Mouse (Mus musculus): ENCODE results near the gene Arid5a. TPM values are rescaled to one million over a fixed set of nuclear protein-coding genes. Genes with fewer than 3 reads are reported as not detected.

The Arid5a gene
- polyA plus RNA-seq, 1 experiment = 2.4 TPM

GRCm38 (mm10) chr1:36303381-36304320, 3.9 kb upstream of the Arid5a start:
- H3K4me3 ChIP-seq (ENCODE audit: control insufficient read depth, low read depth, low read length) = peak overlapping the region; percentile 36
- H3K27ac ChIP-seq (ENCODE audit: control insufficient read depth, insufficient read depth, low read depth, low read length) = no peak overlapping the region
- H3K4me1 ChIP-seq (ENCODE audit: control insufficient read depth, insufficient read depth, low read length) = peaks cover 13% of the 10 kb centered on the region
- TF ChIP-seq POLR2A (IDR thresholded peaks at IDR 0.05; ENCODE audit: control insufficient read depth, low read depth, low read length) = no peak
- no peak for TF ChIP-seq CTCF (IDR thresholded peaks at IDR 0.05; ENCODE audit: control insufficient read depth, insufficient read depth, insufficient replicate concordance, low read depth, low read length)
- H3K36me3 ChIP-seq (ENCODE audit: control insufficient read depth, insufficient read depth, low read length) = no peaks in the 10 kb centered on the region
- H3K27me3 ChIP-seq (ENCODE audit: control insufficient read depth, insufficient read depth, low read length) = no peaks in the 10 kb centered on the region

DNA sequence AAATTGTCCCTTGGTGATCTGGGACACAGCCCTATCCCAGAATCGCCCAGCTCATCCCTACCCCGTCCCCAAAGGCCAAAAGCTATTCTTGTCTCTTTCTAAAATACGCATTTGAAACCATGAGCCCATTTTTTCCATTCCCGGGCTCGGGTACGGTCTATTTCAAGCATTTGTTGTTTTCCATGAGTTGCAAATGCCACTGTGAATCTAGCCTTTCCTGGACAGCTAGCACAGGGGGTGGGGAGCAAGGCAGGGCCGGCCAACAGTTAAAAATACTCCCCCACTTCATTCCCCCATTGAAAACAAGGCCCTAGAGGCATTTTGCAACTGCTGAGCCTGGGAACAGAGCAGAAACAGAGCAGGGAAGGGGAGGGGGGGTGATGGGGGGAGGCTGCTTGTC, 2.8 kb upstream of the Arid5a start:
- TF ChIP-seq CTCF (IDR thresholded peaks at IDR 0.05; ENCODE audit: control insufficient read depth, insufficient read depth, insufficient replicate concordance, low read depth, low read length) = no peak
- no peak for TF ChIP-seq POLR2A (IDR thresholded peaks at IDR 0.05; ENCODE audit: control insufficient read depth, low read depth, low read length)
- Histone ChIP-seq H3K27ac (ENCODE audit: control insufficient read depth, insufficient read depth, low read depth, low read length) (no peak overlapping the region), H3K36me3 (ENCODE audit: control insufficient read depth, insufficient read depth, low read length) (no peaks in the 10 kb centered on the region), H3K4me1 (ENCODE audit: control insufficient read depth, insufficient read depth, low read length) (peaks cover 13% of the 10 kb centered on the region), H3K27me3 (ENCODE audit: control insufficient read depth, insufficient read depth, low read length) (no peaks in the 10 kb centered on the region), H3K4me3 (ENCODE audit: control insufficient read depth, low read depth, low read length) (no peak overlapping the region)

DNA sequence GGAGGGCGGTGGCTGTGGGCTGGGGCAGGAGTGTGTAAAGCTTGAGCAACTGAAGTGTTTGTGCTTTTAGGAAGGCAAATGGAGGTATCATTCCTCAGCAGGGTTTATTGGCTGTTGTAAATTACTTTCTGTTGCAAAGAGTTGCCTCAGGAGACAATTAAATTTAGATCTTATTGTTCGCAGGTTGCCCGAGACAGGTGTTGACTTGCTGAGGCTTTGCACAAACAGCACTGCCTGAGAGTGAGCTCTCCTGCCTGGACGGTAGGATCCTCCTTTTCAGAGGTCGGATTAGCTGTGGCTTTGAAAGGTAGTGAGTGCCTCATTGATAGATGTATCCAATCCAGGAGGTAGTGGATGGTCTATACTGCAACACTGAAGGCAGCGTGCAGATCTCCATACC, 1.4 kb upstream of the Arid5a start:
- TF ChIP-seq CTCF (IDR thresholded peaks at IDR 0.05; ENCODE audit: control insufficient read depth, insufficient read depth, insufficient replicate concordance, low read depth, low read length) (no peak), POLR2A (IDR thresholded peaks at IDR 0.05; ENCODE audit: control insufficient read depth, low read depth, low read length) (no peak)
- H3K4me3 ChIP-seq (ENCODE audit: control insufficient read depth, low read depth, low read length) = no peak overlapping the region
- peaks cover 13% of the 10 kb centered on the region for H3K4me1 ChIP-seq (ENCODE audit: control insufficient read depth, insufficient read depth, low read length)
- no peak overlapping the region for H3K27ac ChIP-seq (ENCODE audit: control insufficient read depth, insufficient read depth, low read depth, low read length)
- H3K36me3 ChIP-seq (ENCODE audit: control insufficient read depth, insufficient read depth, low read length) = no peaks in the 10 kb centered on the region
- H3K27me3 ChIP-seq (ENCODE audit: control insufficient read depth, insufficient read depth, low read length) = no peaks in the 10 kb centered on the region

DNA sequence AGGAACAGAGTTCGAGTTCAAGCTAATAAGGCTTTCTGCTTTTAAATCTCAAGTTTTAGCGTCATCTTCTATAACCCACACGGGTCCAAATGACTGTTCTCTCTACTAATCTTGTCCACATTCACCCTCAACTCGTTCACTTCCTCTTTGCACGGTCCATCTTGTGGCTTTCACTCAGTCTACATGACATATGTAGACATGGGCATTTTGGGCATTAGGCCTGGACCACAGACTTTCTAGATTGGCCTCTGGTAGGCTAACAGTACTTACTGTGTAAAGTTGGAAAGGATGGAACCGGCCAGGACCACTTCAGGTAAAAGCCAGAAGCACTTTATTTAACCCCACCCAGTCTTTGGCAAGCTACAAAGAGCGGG, 425 bp upstream of the Arid5a start:
- Histone ChIP-seq H3K4me3 (ENCODE audit: control insufficient read depth, low read depth, low read length) (no peak overlapping the region), H3K36me3 (ENCODE audit: control insufficient read depth, insufficient read depth, low read length) (no peaks in the 10 kb centered on the region), H3K27ac (ENCODE audit: control insufficient read depth, insufficient read depth, low read depth, low read length) (no peak overlapping the region), H3K4me1 (ENCODE audit: control insufficient read depth, insufficient read depth, low read length) (peaks cover 13% of the 10 kb centered on the region), H3K27me3 (ENCODE audit: control insufficient read depth, insufficient read depth, low read length) (no peaks in the 10 kb centered on the region)
- TF ChIP-seq CTCF (IDR thresholded peaks at IDR 0.05; ENCODE audit: control insufficient read depth, insufficient read depth, insufficient replicate concordance, low read depth, low read length) (no peak), POLR2A (IDR thresholded peaks at IDR 0.05; ENCODE audit: control insufficient read depth, low read depth, low read length) (no peak)

- H3K27me3 ChIP-seq (ENCODE audit: control insufficient read depth, insufficient read depth, low read length) = no peaks in the 10 kb centered on the region
- peaks cover 11% of the 10 kb centered on the region for H3K4me1 ChIP-seq (ENCODE audit: control insufficient read depth, insufficient read depth, low read length)
- no peak overlapping the region for H3K27ac ChIP-seq (ENCODE audit: control insufficient read depth, insufficient read depth, low read depth, low read length)
- H3K4me3 ChIP-seq (ENCODE audit: control insufficient read depth, low read depth, low read length) = peak overlapping the region; percentile 89
- no peaks in the 10 kb centered on the region for H3K36me3 ChIP-seq (ENCODE audit: control insufficient read depth, insufficient read depth, low read length)
- TF ChIP-seq POLR2A (IDR thresholded peaks at IDR 0.05; ENCODE audit: control insufficient read depth, low read depth, low read length) (no peak), CTCF (IDR thresholded peaks at IDR 0.05; ENCODE audit: control insufficient read depth, insufficient read depth, insufficient replicate concordance, low read depth, low read length) (no peak)
Measured at GRCm38 (mm10) chr1:36308451-36308901, 943 bp downstream of the Arid5a start.

DNA sequence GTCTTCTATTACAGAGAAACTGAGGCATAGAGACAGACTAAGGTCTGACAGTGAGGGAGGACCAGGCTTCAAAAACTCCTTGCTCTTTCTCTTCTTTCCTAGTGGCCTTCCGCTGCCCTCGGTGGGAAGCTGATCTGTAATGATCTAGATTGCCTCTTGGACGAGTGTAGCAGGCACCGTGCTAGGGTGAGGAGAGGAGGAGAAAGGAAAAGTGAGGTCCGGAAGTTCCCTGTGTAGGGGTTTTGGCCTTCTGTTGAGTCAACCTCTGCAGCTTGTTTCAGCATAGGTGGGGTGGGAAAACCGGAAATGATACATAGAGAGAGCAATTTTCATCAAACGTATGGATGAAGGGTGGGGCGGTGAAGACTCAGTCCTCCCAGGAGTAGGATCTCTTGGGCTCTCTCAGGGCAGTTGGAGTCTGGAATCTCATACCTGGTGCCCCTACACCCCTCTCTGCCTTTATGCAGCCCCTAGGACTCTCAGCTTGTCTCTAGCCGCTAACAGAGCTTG, 1.5 kb downstream of the Arid5a start:
- Histone ChIP-seq H3K4me3 (ENCODE audit: control insufficient read depth, low read depth, low read length) (no peak overlapping the region), H3K36me3 (ENCODE audit: control insufficient read depth, insufficient read depth, low read length) (no peaks in the 10 kb centered on the region), H3K27me3 (ENCODE audit: control insufficient read depth, insufficient read depth, low read length) (no peaks in the 10 kb centered on the region), H3K4me1 (ENCODE audit: control insufficient read depth, insufficient read depth, low read length) (peaks cover 11% of the 10 kb centered on the region), H3K27ac (ENCODE audit: control insufficient read depth, insufficient read depth, low read depth, low read length) (no peak overlapping the region)
- TF ChIP-seq POLR2A (IDR thresholded peaks at IDR 0.05; ENCODE audit: control insufficient read depth, low read depth, low read length) = no peak
- TF ChIP-seq CTCF (IDR thresholded peaks at IDR 0.05; ENCODE audit: control insufficient read depth, insufficient read depth, insufficient replicate concordance, low read depth, low read length) = no peak

DNA sequence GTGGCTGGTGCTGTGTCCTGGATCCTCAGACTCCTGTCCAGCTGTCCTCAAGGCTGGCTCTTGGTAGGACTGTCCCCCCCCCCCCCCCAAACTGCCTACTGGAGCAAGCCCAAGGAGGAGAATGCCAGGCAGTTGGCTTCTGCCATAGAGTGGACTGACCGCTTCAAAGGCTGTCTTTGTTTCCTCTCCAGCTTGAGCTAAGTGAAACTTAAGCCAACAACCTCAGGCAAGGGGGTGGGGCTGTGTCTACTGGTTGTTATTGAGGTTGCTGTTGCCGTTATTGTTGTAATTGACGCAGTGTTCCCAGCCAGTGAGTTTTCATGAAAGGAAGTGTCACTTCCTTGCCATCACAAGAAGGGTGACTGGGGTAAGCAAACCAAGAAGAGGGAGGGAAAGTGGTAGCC, 2.0 kb downstream of the Arid5a start:
- H3K36me3 ChIP-seq (ENCODE audit: control insufficient read depth, insufficient read depth, low read length) = no peaks in the 10 kb centered on the region
- TF ChIP-seq POLR2A (IDR thresholded peaks at IDR 0.05; ENCODE audit: control insufficient read depth, low read depth, low read length) (no peak), CTCF (IDR thresholded peaks at IDR 0.05; ENCODE audit: control insufficient read depth, insufficient read depth, insufficient replicate concordance, low read depth, low read length) (no peak)
- H3K4me3 ChIP-seq (ENCODE audit: control insufficient read depth, low read depth, low read length) = no peak overlapping the region
- no peaks in the 10 kb centered on the region for H3K27me3 ChIP-seq (ENCODE audit: control insufficient read depth, insufficient read depth, low read length)
- H3K27ac ChIP-seq (ENCODE audit: control insufficient read depth, insufficient read depth, low read depth, low read length) = no peak overlapping the region
- peaks cover 11% of the 10 kb centered on the region for H3K4me1 ChIP-seq (ENCODE audit: control insufficient read depth, insufficient read depth, low read length)
